Mouse (Mus musculus) heart, adult 18-20 months (tissue): ENCODE measurements around the gene Fam205c. TPM values are rescaled to one million over a fixed set of nuclear protein-coding genes. Genes with fewer than 3 reads are reported as not detected.
A peak's percentile ranks its signal among the peaks of the same experiment; 100 is the strongest.

ENCODE experiments used
- DNase-seq, 2 experiments: peaks; one replicate each; pipeline ENCODE4 v3.0.0; 2021 to 2022; ENCODE audit warnings: mixed read lengths in 1 of 2
- long read RNA-seq, 2 experiments: library from polyadenylated mRNA; stranded (forward); transcript quantifications; one replicate each; pipeline ENCODE4 v2.0.0; 2021
- total RNA-seq, 2 experiments: library from RNA; stranded (reverse); gene quantifications; 2 replicates each; pipeline ENCODE4 v1.2.3; 2021

Fam205c gene
- 10 to 100 TPM; 12.2 to 12.9 TPM for total RNA-seq
- long read RNA-seq, experiment 1, partial matches to known transcripts, result 14 of 14 reads
- long read RNA-seq, experiment 1, other reads (novel, unspliced or antisense), result 0 of 14 reads
- long read RNA-seq, experiment 2, partial matches to known transcripts, result 3 of 4 reads
- long read RNA-seq, experiment 2, other reads (novel, unspliced or antisense), result 1 of 4 reads

DNA sequence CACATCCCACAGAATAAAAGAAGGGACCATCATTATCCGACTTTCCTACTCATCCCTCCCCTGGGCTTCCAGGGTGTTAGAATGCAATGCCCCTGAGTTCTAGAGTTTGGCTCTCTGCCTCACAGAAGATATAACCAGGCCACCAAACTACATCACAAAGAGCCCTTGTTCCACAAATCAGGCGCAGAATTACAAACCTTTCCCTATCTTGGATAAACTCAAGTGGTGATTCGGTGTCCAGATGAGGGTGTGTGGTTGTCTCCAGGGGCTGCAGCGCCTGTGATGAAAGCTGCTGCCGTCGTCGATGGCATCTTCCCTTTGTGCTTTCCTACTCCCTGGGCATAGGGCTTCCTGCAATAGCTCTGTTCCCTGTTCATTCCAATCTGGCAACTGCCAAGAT is at the start of gene Fam205c:
TSS of gene Fam205c (minus strand) at position 101 of the 400 bp plus-strand sequence.
- DNase-seq, result no peak

DNA sequence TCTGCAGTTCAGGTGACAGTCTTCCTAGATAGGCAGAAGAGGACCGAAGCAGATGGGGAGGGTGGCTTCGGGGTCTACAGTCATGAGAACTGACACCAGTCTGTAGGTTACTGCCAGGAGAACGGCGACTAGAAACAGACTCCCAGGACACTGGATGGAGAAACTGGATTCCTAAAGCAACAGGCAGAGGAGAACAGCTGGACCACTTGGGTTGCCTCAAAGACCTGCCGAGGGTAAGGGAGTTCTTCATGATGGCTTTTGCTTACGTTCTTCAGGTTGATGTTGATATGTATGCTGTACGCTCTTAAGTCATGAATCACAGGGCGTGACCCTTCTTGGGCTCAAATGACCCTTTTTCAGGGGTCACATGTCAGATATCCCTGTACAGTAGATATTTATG is 48.4 kb upstream of the Fam205c start:
- no peak for DNase-seq

DNA sequence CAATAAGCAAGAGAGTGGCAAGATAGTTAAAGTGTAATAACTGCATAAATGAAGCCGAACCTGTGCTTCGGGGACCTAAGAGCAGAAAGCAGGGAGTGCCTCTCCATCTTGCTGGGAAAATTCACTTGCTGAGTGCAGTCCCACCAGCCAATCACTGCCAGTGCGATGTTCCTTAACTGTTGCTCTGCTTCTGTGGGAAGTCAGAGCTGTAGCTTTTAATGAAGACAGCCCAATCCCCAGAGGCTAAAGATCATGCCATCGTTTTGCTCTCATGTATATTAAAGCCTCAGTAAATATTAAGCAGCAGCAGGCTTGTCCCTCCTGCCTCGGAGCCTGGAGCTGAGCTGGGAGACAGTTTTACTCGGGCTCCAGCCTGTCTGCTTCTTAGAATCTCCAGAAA is 48.0 kb upstream of the Fam205c start:
- no peak for DNase-seq

DNA sequence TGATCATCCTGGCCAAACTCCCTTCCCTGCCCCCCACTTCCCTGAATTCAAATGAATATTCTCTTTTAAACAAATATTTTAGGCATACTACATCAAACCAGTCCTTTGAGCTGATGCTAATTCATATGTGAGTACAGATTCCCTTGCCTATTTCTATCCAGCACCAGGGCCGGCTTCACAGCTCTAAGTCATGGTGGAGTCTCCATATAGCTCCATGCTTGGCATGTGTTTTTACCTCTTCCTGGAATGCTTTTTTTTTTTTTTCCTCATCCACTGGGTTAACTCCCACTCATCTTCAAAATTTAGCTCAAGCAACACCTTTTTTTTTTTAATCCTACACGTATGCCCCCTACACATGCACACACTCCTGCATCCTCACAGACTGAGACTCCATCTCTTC is 47.5 kb upstream of the Fam205c start:
- no peak for DNase-seq

- DNase-seq, result no peak
These were observed 46.7 kb upstream of the Fam205c start for GRCm38 (mm10) chr4:42920726-42921125.

GRCm38 (mm10) chr4:42917402-42917774 is 43.4 kb upstream of the Fam205c start:
- peak in 1 of 2 experiments; percentile 11 for DNase-seq

- DNase-seq, result peak; percentile 17 to 31
These were observed 42.8 kb upstream of the Fam205c start, which contains the start of gene Phf24 for GRCm38 (mm10) chr4:42916617-42917401. TSS of gene Phf24 (plus strand) at chr4:42916660.

DNA sequence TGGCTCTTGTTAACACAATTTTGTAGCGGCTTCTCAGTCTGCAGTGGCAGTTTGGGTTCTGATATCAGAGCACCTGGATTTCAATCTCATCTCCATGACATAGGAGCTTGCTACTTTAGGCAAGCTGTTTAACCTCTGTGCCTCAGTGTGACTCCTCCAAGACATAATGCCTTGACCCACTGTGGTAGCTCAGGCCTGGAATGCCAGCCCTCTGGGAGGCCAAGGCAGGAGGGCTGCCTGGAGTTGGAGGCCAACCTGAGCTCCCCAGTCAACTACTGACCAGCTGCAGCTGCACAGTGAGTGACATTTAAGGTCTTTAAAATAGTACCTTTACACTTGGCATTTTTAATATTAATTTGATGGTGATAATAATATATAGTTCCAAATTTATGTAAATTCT is 41.9 kb upstream of the Fam205c start:
- DNase-seq, result no peak

DNA sequence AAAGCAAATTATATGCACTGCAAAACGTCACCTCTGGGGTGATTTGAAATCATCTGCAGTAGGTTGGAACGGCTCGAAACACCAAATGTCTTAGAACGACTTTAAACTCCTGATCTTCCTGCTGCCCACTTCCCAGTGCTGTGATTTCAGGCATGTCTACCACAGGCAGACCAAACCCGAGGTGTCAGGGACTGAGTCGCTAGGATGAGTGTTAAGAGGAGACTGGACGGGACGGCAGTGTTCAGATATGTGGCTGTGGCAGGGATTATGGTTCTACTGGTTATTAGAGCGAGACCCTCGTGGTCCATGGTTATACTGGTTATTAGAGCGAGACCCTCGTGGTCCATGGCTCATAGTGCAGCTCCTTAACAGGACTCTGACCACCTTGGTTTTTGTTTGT is 41.3 kb upstream of the Fam205c start:
- DNase-seq, result no peak

DNA sequence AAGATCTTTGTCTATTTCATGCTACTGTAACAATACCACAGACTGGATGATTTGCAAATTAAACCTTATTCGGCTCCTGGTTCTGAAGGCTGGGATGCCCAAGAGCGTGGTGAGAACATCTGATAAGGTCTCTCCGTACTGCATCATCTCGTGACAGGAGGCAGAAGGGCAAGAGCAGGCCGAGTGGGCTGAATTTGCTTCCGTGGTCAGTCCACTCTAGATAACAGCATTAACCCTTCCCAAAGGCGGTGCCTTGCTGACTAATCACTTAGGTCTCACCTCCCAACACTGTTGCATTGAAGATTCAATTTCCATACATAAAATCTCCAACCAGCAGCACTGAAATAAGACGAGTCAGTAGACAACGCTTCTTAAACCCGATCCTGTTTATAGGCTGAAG is 39.4 kb upstream of the Fam205c start:
- no peak for DNase-seq

GRCm38 (mm10) chr4:42904966-42905365 is 30.9 kb upstream of the Fam205c start:
- no peak for DNase-seq

DNA sequence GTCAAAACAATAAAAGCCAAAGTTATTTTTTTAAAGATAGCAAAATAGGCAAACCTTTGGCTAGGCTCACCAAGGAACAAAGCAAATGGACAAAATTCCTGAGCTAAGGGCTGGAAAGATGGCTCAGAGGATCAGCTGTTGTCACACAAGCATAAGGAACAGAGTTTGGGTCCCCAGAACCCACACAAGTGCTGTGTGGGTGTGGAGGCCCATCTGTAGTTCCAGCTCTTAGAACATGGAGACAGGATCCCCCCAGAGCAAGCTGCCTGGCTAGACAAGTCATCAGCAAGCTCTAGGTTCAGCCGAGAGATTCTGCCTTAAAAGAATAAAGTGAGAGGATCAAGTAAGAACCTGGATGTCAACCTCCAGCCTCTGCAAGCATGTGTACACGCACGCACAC is 30.5 kb upstream of the Fam205c start:
- no peak for DNase-seq

- DNase-seq, result no peak
These were observed 29.9 kb upstream of the Fam205c start for GRCm38 (mm10) chr4:42903942-42904341.

- DNase-seq, result no peak
These were observed 28.7 kb upstream of the Fam205c start for GRCm38 (mm10) chr4:42902730-42903129.

DNA sequence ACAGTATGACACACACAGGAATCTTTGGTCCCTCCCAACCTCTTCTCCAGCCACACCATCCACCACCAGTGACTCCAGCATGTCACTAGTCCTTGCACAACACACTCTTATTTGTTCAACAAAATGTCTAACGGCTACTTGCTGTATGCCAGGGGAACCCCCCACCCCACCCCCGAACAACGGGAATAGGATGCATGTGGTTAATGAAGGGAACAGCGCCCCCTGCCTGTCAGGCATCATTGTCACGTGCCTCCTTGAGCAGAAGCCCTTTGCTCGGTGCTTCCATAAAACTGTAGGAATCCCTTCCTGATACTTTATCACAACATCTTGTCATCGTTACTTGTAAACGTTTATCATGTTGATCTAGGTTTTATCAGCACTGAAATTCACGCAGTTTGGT is 28.1 kb upstream of the Fam205c start:
- DNase-seq, result peak in 1 of 2 experiments; percentile 23

GRCm38 (mm10) chr4:42900878-42901277 is 26.8 kb upstream of the Fam205c start:
- DNase-seq, result no peak

DNA sequence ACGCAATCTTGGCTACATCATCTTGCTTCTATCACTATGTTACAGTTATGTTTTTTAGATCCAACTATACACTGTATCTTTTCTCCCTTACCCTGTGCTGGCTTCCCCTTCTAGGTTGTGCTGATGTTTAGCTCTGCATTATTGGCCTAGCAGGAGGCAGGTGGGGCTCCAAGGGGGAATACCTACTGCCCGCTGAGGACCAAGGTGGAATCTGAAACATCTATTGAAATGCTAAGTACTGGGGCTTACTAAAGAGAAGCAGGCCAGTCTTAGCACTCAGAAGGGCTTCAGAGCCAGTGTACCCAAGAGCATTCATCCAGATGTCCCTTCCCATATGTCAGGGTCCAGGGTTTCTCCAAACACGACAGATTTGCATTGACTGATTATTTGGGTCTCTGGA is 24.9 kb upstream of the Fam205c start:
- no peak for DNase-seq

DNA sequence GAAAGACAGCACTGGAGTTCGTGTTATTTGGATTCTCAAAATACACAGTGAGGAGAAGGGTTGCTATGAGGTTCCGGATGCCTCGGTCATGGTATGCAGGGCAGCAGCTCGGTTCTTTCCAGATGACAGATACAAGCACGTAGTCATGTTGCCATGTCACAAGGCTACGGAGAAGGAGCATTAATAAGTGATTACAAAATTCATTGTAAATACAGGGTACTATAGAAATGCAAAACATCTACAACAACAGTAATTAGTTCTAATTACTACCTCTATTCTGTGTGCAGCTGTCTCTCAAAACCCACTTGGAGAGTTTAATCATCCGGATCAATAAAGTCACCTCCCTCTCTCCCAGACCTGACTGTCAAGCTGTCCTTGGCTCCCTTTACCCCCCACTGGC is 21.1 kb upstream of the Fam205c start:
- no peak for DNase-seq

- DNase-seq, result no peak
These were observed 17.1 kb upstream of the Fam205c start for GRCm38 (mm10) chr4:42891176-42891575.

- no peak for DNase-seq
These were observed 14.8 kb upstream of the Fam205c start for GRCm38 (mm10) chr4:42888806-42889205.

- no peak for DNase-seq
These were observed 12.9 kb upstream of the Fam205c start for GRCm38 (mm10) chr4:42886926-42887325.

GRCm38 (mm10) chr4:42880677-42880948 is 6.6 kb upstream of the Fam205c start:
- no peak for DNase-seq

- no peak for DNase-seq
These were observed 6.0 kb upstream of the Fam205c start for GRCm38 (mm10) chr4:42879829-42880676.
